Mouse (Mus musculus) stomach, embryonic 16.5 days (tissue): ENCODE data around the gene Nbl1. TPM values are rescaled to one million over a fixed set of nuclear protein-coding genes. Genes with fewer than 3 reads are reported as not detected.
A peak's percentile ranks its signal among the peaks of the same experiment; 100 is the strongest.

Experiments used
- ATAC-seq: fragments of 200-750 bp; cut with Nextera tagmentation; 2 replicates; pipeline ENCODE4 v1.8.0; 2017; ENCODE audit warnings: moderate number of reproducible peaks, moderate TSS enrichment; ENCODE audit not compliant: insufficient read depth, low FRiP score
- H3K27ac ChIP-seq: fragments of 300-500 bp; sonication (generic); 2 replicates; pipeline ENCODE4 v1.5.1; 2014; ENCODE audit warnings: low read length
- H3K27me3 ChIP-seq: fragments of 300-500 bp; sonication (generic); 2 replicates; pipeline ENCODE4 v1.6.1; 2014; ENCODE audit warnings: low read length, control low read depth, mixed read lengths; ENCODE audit not compliant: control insufficient read depth, insufficient read depth
- H3K36me3 ChIP-seq: fragments of 300-500 bp; sonication (generic); 2 replicates; pipeline ENCODE4 v1.6.1; 2014; ENCODE audit warnings: low read length; ENCODE audit not compliant: control insufficient read depth, insufficient read depth
- H3K4me1 ChIP-seq: fragments of 300-500 bp; sonication (generic); 2 replicates; pipeline ENCODE4 v1.6.1; 2014; ENCODE audit warnings: low read length, control low read depth, mixed read lengths; ENCODE audit not compliant: control insufficient read depth, insufficient read depth
- H3K4me2 ChIP-seq: fragments of 300-500 bp; sonication (generic); 2 replicates; pipeline ENCODE4 v1.6.1; 2014; ENCODE audit warnings: low read depth, low read length, mixed read lengths
- H3K4me3 ChIP-seq: fragments of 300-500 bp; sonication (generic); replicated peaks from 2 replicates; pipeline ENCODE4 v1.5.1; 2014; ENCODE audit warnings: mild to moderate bottlenecking, low read length
- H3K9ac ChIP-seq: fragments of 300-500 bp; sonication (generic); 2 replicates; pipeline ENCODE4 v1.6.1; 2014; ENCODE audit warnings: low read length
- H3K9me3 ChIP-seq: fragments of 300-500 bp; sonication (generic); replicated peaks from 2 replicates; pipeline ENCODE4 v1.6.1; 2016; ENCODE audit warnings: low read length, control low read depth; ENCODE audit not compliant: control insufficient read depth
- WGBS: fragments of 180-500 bp; shearing (Covaris S2); extraction: QIAGEN DNeasy Blood & Tissue Kit; methylation state at CpG from one replicate; pipeline ENCODE4 v1.1.7; 2014; 5-methylcytosine and 5-hydroxymethylcytosine counted together
- polyA plus RNA-seq: library from polyadenylated mRNA; unstranded; fragments of >200 nt; fragmentation: Nextera tagmentation; extraction: Ambion mirVana; gene quantifications from 2 replicates; pipeline ENCODE4 v1.2.1, GENCODE M21; 2015

Nbl1 gene
- polyA plus RNA-seq, 1 experiment from 2014 or later = 48.8 TPM

GRCm38 (mm10) chr4:139110858-139111257, 18.1 kb upstream of the Nbl1 start:
- Histone ChIP-seq H3K4me2 (no peak overlapping the region), H3K4me3 (no peak overlapping the region), H3K27ac (peak overlapping the region; percentile 72), H3K36me3 (no peaks in the 10 kb centered on the region), H3K4me1 (peaks cover 22% of the 10 kb centered on the region), H3K9me3 (no peaks in the 10 kb centered on the region), H3K9ac (no peak overlapping the region; the same call in 1 of the 2 replicates), H3K27me3 (no peaks in the 10 kb centered on the region)
- 36% methylated on average over 3 of the region's 3 CpGs for WGBS
- ATAC-seq = peak; percentile 37; the same call in 1 of the 2 replicates

GRCm38 (mm10) chr4:139105453-139105852, 12.7 kb upstream of the Nbl1 start:
- no peak for ATAC-seq

DNA sequence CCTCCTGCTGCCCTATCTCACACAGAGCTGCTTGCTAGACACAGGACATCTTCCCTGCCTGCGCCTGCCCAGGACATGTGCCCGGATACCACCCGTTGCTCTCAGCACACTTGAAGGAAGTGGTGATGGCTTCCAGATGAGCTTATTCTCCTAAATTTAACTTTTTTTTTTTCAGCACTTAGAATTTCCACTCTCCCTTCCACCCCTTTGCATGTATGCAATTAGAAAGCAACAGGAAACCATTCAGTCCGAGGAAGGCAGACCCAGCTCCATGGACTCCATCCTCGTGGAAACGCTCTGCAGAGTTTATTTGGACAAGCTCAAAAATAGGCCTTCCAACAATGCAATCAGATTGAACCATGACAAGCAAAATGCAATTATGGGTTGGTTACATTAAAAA, 8.8 kb upstream of the Nbl1 start:
- Histone ChIP-seq H3K27me3 (no peaks in the 10 kb centered on the region), H3K4me2 (no peak overlapping the region), H3K27ac (no peak overlapping the region), H3K9ac (no peak overlapping the region), H3K9me3 (no peaks in the 10 kb centered on the region), H3K36me3 (0 out of 2 replicates have a peak, but pooled peaks cover 6% of the 10 kb centered on the region), H3K4me3 (no peak overlapping the region), H3K4me1 (no peaks in the 10 kb centered on the region; the same call in 1 of the 2 replicates)
- WGBS = 75% methylated on average over 6 of the region's 6 CpGs
- no peak for ATAC-seq

More at GRCm38 (mm10) chr4:139105453-139105852, 12.7 kb upstream of the Nbl1 start:
- Histone ChIP-seq H3K27ac (no peak overlapping the region), H3K4me1 (peaks cover 4% of the 10 kb centered on the region), H3K9me3 (no peaks in the 10 kb centered on the region), H3K9ac (no peak overlapping the region), H3K4me3 (no peak overlapping the region), H3K27me3 (no peaks in the 10 kb centered on the region), H3K36me3 (0 out of 2 replicates have a peak, but pooled peaks cover 6% of the 10 kb centered on the region), H3K4me2 (no peak overlapping the region)
- WGBS = 100% methylated on average over 1 of the region's 1 CpGs

DNA sequence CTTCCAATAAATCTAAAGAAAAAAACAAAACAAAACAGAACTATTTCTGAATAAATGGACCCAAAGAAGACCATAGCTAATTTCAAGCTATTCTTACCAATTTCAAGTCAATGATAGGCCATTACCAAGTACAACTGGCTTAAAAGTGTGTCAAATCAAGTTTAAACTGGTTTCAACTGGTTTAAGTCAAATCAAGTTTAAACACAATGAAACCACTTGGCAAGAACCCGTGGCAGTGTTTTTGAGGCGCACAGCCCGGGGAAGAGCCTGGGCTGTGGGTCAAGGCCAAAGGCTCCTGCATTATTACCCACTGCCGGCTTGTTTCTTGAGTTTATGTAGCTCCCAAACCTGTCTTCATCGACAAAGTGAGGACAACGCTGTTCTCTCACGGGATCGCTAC, 7.5 kb upstream of the Nbl1 start:
- Histone ChIP-seq H3K4me2 (no peak overlapping the region), H3K27me3 (no peaks in the 10 kb centered on the region), H3K27ac (no peak overlapping the region), H3K4me3 (no peak overlapping the region), H3K36me3 (0 out of 2 replicates have a peak, but pooled peaks cover 6% of the 10 kb centered on the region), H3K4me1 (peaks cover 11% of the 10 kb centered on the region), H3K9ac (no peak overlapping the region), H3K9me3 (no peaks in the 10 kb centered on the region)
- no peak for ATAC-seq
- WGBS = 86% methylated on average over 8 of the region's 8 CpGs

- H3K4me2 ChIP-seq = no peak overlapping the region
- WGBS = 29% methylated on average over 5 of the region's 5 CpGs
- H3K4me3 ChIP-seq = no peak overlapping the region
- H3K27ac ChIP-seq = peak overlapping the region; percentile 69; the same call in 1 of the 2 replicates
- peaks cover 14% of the 10 kb centered on the region for H3K4me1 ChIP-seq
- H3K27me3 ChIP-seq = no peaks in the 10 kb centered on the region
- peak; percentile 54; the same call in 1 of the 2 replicates for ATAC-seq
- H3K9ac ChIP-seq = no peak overlapping the region
- no peaks in the 10 kb centered on the region for H3K36me3 ChIP-seq
- H3K9me3 ChIP-seq = peaks cover 6% of the 10 kb centered on the region; the same call in 1 of the 2 replicates
Observed at GRCm38 (mm10) chr4:139096201-139096600, 3.4 kb upstream of the Nbl1 start.

DNA sequence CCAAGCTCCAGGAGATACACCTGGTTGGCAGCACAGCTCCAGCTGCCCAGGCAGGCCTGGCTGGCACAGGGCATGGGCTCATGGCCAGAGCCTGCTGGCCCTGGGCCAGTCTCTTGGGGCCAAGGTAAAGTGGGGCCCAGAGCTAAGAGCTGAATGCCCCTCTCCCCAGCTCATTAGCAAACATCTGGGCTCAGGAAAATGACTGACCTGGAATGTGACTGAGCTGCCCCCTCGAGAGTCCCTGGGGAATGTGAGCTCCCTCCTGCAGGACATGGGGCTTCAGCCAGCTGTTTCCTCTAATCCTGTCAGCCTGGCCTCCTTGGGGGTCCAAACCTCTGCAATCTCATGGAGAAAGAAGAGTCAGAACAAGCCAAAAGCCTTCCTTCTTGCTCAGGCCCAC, 2.6 kb upstream of the Nbl1 start:
- no peak for ATAC-seq
- Histone ChIP-seq H3K9ac (no peak overlapping the region), H3K4me1 (peaks cover 21% of the 10 kb centered on the region), H3K9me3 (peaks cover 6% of the 10 kb centered on the region; the same call in 1 of the 2 replicates), H3K4me3 (no peak overlapping the region), H3K27ac (peak overlapping the region; percentile 69), H3K36me3 (no peaks in the 10 kb centered on the region), H3K4me2 (no peak overlapping the region), H3K27me3 (no peaks in the 10 kb centered on the region)
- WGBS = 18% methylated on average over 1 of the region's 1 CpGs

GRCm38 (mm10) chr4:139093196-139093530, 370 bp upstream of the Nbl1 start:
- no peak overlapping the region for H3K27ac ChIP-seq
- peak overlapping the region; percentile 85 for H3K4me2 ChIP-seq
- H3K9ac ChIP-seq = peak overlapping the region; percentile 86
- peak overlapping the region; percentile 69 for H3K4me3 ChIP-seq
- peaks cover 24% of the 10 kb centered on the region for H3K4me1 ChIP-seq
- no peaks in the 10 kb centered on the region for H3K27me3 ChIP-seq
- H3K36me3 ChIP-seq = no peaks in the 10 kb centered on the region
- ATAC-seq = no peak; the same call in 1 of the 2 replicates
- peaks cover 6% of the 10 kb centered on the region; the same call in 1 of the 2 replicates for H3K9me3 ChIP-seq
- 29% methylated on average over 13 of the region's 13 CpGs for WGBS

- WGBS = 7% methylated on average over 28 of the region's 28 CpGs
- no peak overlapping the region; the same call in 1 of the 2 replicates for H3K27ac ChIP-seq
- H3K4me3 ChIP-seq = peak overlapping the region; percentile 69
- no peaks in the 10 kb centered on the region for H3K36me3 ChIP-seq
- peak overlapping the region; percentile 86 for H3K9ac ChIP-seq
- no peak for ATAC-seq
- peaks cover 24% of the 10 kb centered on the region for H3K4me1 ChIP-seq
- peaks cover 6% of the 10 kb centered on the region; the same call in 1 of the 2 replicates for H3K9me3 ChIP-seq
- H3K4me2 ChIP-seq = peak overlapping the region; percentile 85
- no peaks in the 10 kb centered on the region for H3K27me3 ChIP-seq
Observed at GRCm38 (mm10) chr4:139091478-139092355, 1.1 kb downstream of the Nbl1 start.

GRCm38 (mm10) chr4:139091066-139091465, 1.7 kb downstream of the Nbl1 start:
- Histone ChIP-seq H3K36me3 (no peaks in the 10 kb centered on the region), H3K4me1 (peaks cover 20% of the 10 kb centered on the region), H3K27ac (no peak overlapping the region), H3K9ac (peak overlapping the region; percentile 86; the same call in 1 of the 2 replicates), H3K9me3 (peaks cover 6% of the 10 kb centered on the region; the same call in 1 of the 2 replicates), H3K27me3 (no peaks in the 10 kb centered on the region), H3K4me2 (peak overlapping the region; percentile 85), H3K4me3 (peak overlapping the region; percentile 69)
- WGBS = 45% methylated on average over 7 of the region's 7 CpGs
- ATAC-seq = no peak
